Mouse (Mus musculus) hindbrain, embryonic 10.5 days (tissue): ENCODE measurements around the gene Enthd1. TPM values are rescaled to one million over a fixed set of nuclear protein-coding genes. Genes with fewer than 3 reads are reported as not detected.

Source experiments
- DNase-seq: peaks from one replicate; pipeline ENCODE4 v3.0.0-alpha.2; 2017; ENCODE audit warnings: low spot score
- H3K27ac ChIP-seq: fragments of 300-500 bp; sonication (generic); 2 replicates; pipeline ENCODE4 v1.5.1; 2016; ENCODE audit warnings: mild to moderate bottlenecking, moderate library complexity
- H3K27me3 ChIP-seq: fragments of 300-500 bp; sonication (generic); 2 replicates; pipeline ENCODE4 v1.6.1; 2016; ENCODE audit warnings: mild to moderate bottlenecking; ENCODE audit not compliant: poor library complexity, insufficient read depth, severe bottlenecking
- H3K36me3 ChIP-seq: fragments of 300-500 bp; sonication (generic); 2 replicates; pipeline ENCODE4 v1.6.1; 2016; ENCODE audit warnings: mild to moderate bottlenecking, moderate library complexity
- H3K4me1 ChIP-seq: fragments of 300-500 bp; sonication (generic); replicated peaks from 2 replicates; pipeline ENCODE4 v1.6.1; 2016; ENCODE audit warnings: mild to moderate bottlenecking
- H3K4me3 ChIP-seq: fragments of 300-500 bp; sonication (generic); 2 replicates; pipeline ENCODE4 v1.5.1; 2016; ENCODE audit warnings: mild to moderate bottlenecking, moderate library complexity
- H3K9me3 ChIP-seq: fragments of 300-500 bp; sonication (generic); 2 replicates; pipeline ENCODE4 v1.6.1; 2016; ENCODE audit warnings: mild to moderate bottlenecking, moderate library complexity
- WGBS: fragments of 180-500 bp; shearing (Covaris S2); methylation state at CpG from one replicate; pipeline ENCODE4 v1.1.7; 2016; 5-methylcytosine and 5-hydroxymethylcytosine counted together
- polyA plus RNA-seq: library from polyadenylated mRNA; unstranded; fragments of >200 nt; fragmentation: Nextera tagmentation; extraction: Ambion mirVana; gene quantifications from 2 replicates; pipeline ENCODE4 v1.2.1, GENCODE M21; 2016

Gene Enthd1
- not detected in 2 replicates for polyA plus RNA-seq

DNA sequence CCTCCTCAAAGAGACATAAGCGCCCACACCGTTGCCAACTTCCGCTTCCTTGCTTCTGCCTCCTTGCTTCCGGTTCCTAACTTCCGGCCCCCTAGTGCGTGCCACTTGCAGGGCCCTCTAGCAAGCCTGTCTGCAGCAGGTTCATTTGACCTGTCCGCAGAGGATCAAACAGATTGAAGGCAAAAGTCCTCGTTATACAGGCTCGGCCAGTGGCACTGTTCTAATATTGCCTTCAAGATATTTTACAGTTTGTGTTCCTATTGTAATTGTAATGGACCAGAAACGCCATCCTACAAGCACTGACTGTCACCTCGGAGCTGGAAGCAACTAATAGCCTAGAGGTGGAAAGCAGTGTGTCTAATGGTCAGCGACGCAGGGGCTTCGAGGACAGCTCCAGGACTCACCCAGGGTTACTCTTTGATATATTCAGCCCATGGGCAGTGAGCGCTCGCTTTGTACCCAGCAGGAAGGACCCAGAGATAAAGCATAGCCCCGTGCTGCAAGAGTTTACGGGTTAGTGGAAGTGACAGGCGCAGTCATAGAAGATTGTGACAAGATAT is at the start of gene Enthd1:
TSS of gene Enthd1 (minus strand) at position 51 of the 560 bp plus-strand sequence.
- 78% methylated on average over 19 of the region's 19 CpGs for WGBS

DNA sequence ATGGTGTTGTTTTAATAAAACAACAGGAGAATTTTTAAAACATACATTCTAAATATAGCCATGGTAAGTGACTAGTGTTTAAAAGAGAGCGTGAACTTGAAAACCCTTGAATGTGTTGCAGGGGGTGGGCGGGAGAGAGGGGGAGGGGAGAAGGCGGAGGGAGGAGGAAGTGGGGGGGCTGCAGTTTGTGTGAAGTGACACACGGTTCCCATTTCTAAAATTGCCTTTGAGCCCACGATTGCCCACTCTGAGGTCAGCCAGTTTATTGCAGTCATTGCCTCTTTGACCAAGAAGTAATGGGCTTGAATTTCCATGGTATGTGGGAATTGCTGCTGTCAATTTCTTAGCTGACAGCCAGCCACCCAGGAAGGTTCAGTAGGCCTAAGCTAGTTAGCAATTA is 48.9 kb upstream of the Enthd1 start:
- WGBS, result 63% methylated on average over 5 of the region's 5 CpGs
- DNase-seq, result no peak
- H3K9me3 ChIP-seq, result no peaks in the 10 kb centered on the region
- peaks cover 32% of the 10 kb centered on the region for H3K4me1 ChIP-seq
- peaks cover 28% of the 10 kb centered on the region for H3K27me3 ChIP-seq
- no peak overlapping the region for H3K4me3 ChIP-seq
- H3K27ac ChIP-seq, result no peak overlapping the region
- no peaks in the 10 kb centered on the region for H3K36me3 ChIP-seq

More for the DNA sequence above, at the start of gene Enthd1:
- Histone ChIP-seq H3K27ac (no peak within 1 kb of the TSS), H3K9me3 (no peaks in the 10 kb centered on the region), H3K4me1 (0 out of 2 replicates have a peak, but pooled peaks cover under 1% of the 10 kb centered on the region), H3K4me3 (no peak within 1 kb of the TSS), H3K27me3 (no peaks in the 10 kb centered on the region), H3K36me3 (no peaks in the 10 kb centered on the region)
- DNase-seq, result no peak

DNA sequence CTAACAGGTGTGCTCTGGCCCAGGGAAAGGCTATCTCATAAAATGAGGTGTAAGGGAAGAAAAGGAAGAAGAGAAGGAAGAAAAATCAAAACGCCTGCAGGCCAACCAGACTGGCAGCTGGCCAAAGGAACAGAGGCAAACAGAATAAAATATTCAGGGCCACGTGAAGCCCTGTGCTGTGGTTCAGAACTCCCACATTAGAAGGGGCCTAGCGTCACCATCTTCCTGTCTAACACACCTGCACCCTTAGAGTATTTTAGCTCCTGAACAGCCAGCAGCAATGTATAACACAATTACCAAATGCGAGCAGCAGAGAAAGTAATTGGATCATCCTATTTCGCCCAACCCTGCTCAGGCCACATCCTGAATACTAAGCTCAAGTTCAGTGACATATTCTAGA is 46.5 kb upstream of the Enthd1 start:
- Histone ChIP-seq H3K4me1 (peaks cover 32% of the 10 kb centered on the region), H3K36me3 (no peaks in the 10 kb centered on the region), H3K9me3 (no peaks in the 10 kb centered on the region), H3K27ac (no peak overlapping the region), H3K4me3 (no peak overlapping the region), H3K27me3 (peaks cover 13% of the 10 kb centered on the region)
- no peak for DNase-seq
- 86% methylated on average over 5 of the region's 5 CpGs for whole genome bisulfite sequencing

DNA sequence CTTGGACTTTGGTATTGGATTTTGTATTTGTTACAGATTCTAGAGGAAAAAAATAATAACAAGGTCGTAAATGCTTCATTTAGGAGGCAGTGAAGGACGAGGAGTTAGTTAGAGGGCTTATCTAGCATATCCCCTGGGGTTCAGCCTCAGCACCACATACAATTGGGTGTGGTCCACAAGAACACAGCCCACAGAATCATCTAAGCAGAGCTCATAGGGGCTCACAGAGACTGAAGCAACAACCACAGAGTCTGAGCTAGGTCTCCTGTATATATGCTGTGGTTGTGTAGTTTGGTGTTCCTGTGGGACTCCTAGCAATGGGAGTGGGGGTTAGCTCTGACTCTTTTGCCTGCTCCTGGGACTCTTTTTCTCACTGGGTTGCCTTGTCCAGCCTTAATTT is 45.4 kb upstream of the Enthd1 start:
- Histone ChIP-seq H3K27ac (no peak overlapping the region), H3K36me3 (no peaks in the 10 kb centered on the region), H3K4me1 (peaks cover 22% of the 10 kb centered on the region), H3K9me3 (no peaks in the 10 kb centered on the region), H3K4me3 (no peak overlapping the region), H3K27me3 (0 out of 2 replicates have a peak, but pooled peaks cover 4% of the 10 kb centered on the region)
- DNase-seq, result no peak
- 78% methylated on average over 2 of the region's 2 CpGs for WGBS

DNA sequence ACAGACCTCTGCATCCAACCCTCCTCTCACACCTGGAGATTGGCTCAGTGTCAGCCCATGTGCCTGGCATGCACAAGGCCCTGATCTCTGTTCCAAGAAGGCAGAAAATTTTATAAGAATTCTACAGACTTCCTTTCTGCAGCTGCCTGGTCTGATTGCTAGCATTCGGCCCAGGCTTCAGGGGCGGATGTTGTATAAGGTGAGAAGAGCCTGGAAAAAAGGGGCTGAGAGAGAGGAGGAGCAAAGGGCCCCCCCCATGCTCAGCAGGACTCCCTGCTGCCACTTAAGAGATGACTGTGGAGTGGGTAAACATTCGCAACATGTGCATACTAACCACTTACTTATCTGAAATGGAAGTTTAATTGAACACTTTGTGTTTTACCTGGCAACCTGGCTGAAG is 43.0 kb upstream of the Enthd1 start:
- H3K9me3 ChIP-seq, result no peaks in the 10 kb centered on the region
- H3K4me3 ChIP-seq, result no peak overlapping the region
- no peaks in the 10 kb centered on the region for H3K36me3 ChIP-seq
- H3K4me1 ChIP-seq, result no peaks in the 10 kb centered on the region
- 75% methylated on average over 3 of the region's 3 CpGs for WGBS
- H3K27me3 ChIP-seq, result no peaks in the 10 kb centered on the region
- no peak overlapping the region for H3K27ac ChIP-seq
- no peak for DNase-seq

DNA sequence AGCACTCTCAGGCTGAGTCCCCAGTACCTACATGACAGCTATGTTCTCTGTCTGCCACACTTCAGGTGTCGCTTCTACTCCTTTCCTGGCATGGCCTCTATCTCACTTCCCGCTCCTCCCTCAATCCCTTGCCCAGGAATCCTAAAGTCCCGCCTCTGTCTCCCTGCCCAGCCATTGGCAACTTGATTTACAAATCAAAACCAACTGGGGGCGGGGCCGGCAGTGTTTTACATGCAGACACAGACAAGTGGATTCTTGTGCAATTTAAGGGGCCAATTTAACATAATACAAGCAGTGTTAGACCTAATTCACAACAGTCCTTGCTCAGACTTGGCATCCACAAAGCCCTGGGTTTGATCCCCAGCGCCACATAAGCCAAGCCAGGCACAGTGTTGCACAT is 39.1 kb upstream of the Enthd1 start:
- peaks cover 20% of the 10 kb centered on the region for H3K4me1 ChIP-seq
- H3K27ac ChIP-seq, result no peak overlapping the region
- no peaks in the 10 kb centered on the region for H3K27me3 ChIP-seq
- no peaks in the 10 kb centered on the region for H3K9me3 ChIP-seq
- 88% methylated on average over 6 of the region's 6 CpGs for WGBS
- no peak for DNase-seq
- no peak overlapping the region for H3K4me3 ChIP-seq
- H3K36me3 ChIP-seq, result no peaks in the 10 kb centered on the region

DNA sequence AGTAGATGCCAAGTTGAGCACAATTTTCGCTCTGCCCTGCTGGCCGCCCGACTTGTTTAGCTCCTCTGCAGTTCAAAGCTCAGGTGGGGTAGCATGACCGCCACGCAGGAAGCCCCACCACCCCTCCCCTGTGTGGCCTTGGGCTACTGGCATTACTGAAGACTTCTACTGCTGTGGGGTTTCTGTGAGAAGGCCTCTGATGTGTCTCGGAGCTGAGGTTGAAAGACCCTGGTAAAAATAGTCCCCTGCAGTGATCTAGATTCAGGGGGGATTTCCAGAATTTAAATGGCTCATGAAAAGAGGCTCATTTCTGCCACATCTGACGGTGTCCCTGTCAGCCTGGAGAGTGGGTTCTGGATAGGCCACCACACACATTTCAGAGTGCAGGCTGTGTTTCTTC is 37.5 kb upstream of the Enthd1 start:
- DNase-seq, result no peak
- H3K4me1 ChIP-seq, result peaks cover 26% of the 10 kb centered on the region
- H3K27ac ChIP-seq, result no peak overlapping the region
- 57% methylated on average over 7 of the region's 7 CpGs for WGBS
- no peaks in the 10 kb centered on the region for H3K27me3 ChIP-seq
- no peaks in the 10 kb centered on the region for H3K9me3 ChIP-seq
- H3K4me3 ChIP-seq, result no peak overlapping the region
- H3K36me3 ChIP-seq, result no peaks in the 10 kb centered on the region

DNA sequence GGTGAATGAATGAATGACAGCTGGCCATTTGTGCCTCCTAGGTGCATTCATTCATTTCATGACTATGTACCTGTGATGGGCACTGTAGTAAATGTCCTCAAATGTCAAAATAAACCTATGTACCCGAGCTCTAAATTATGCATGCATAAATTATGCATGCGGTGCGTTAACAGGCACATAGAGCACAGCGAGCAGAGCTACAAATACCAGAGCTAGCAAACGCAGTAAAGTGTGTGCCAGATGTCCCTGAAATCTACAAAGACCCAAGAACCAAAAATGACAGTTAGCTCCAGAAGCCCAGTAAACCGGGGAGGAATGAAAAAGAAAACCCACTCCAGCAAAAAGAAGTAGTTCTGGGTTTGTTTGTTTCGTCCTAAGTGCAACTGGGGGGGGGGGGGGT is 36.5 kb upstream of the Enthd1 start:
- H3K9me3 ChIP-seq, result no peaks in the 10 kb centered on the region
- H3K4me1 ChIP-seq, result peaks cover 29% of the 10 kb centered on the region
- H3K27me3 ChIP-seq, result no peaks in the 10 kb centered on the region
- H3K36me3 ChIP-seq, result no peaks in the 10 kb centered on the region
- WGBS, result 62% methylated on average over 7 of the region's 7 CpGs
- DNase-seq, result no peak
- no peak overlapping the region for H3K27ac ChIP-seq
- H3K4me3 ChIP-seq, result no peak overlapping the region

DNA sequence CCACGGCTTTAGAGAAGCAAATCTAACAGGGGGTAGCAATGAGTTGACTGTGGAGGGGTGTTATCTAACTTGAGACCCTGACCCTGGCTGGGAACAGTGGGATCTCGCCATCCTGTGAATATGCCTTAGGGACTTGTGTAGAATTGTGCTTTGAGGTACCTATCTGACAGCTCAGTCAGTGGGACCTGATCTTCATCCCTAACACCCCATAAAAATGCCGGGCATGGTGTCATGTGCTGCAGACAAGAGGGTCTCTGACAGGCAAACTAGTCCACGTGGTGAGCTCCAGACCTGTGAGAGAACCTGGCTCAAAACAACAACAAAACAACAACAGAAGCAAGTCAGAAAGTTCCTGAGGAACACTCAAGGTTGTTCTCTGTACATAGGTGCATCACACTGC is 34.9 kb upstream of the Enthd1 start:
- Histone ChIP-seq H3K9me3 (no peaks in the 10 kb centered on the region), H3K36me3 (no peaks in the 10 kb centered on the region), H3K27ac (no peak overlapping the region), H3K4me1 (peaks cover 37% of the 10 kb centered on the region), H3K4me3 (no peak overlapping the region), H3K27me3 (no peaks in the 10 kb centered on the region)
- DNase-seq, result no peak
- 87% methylated on average over 4 of the region's 4 CpGs for WGBS

DNA sequence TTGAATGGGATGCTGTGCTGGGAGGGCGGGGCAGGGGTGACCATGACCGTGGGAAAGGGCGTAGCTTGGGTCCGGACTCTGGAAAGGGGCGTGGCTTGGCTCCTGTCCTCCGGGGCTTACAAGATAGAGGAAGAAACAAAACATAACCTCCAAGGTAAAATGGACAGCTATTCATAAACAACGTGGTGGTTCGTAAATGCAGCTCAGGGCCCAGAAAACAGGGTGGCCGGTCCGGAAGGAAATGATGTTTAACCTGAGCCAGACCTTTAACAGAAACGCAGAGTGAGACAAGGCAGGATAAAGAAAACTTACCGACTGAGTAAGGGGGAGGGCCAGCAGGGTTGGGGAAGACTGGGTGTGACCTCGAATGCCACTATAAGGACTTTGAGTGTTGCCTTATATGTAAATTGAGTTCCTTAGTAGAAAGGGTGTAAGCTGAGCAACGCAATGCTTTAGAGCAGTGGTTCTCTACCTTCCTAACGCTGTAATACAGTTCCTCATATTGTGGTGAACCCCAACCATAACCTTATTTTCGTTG is 34.3 kb upstream of the Enthd1 start:
- Histone ChIP-seq H3K4me1 (peaks cover 37% of the 10 kb centered on the region), H3K27me3 (no peaks in the 10 kb centered on the region), H3K4me3 (no peak overlapping the region), H3K9me3 (no peaks in the 10 kb centered on the region), H3K36me3 (no peaks in the 10 kb centered on the region), H3K27ac (no peak overlapping the region)
- WGBS, result 54% methylated on average over 16 of the region's 16 CpGs
- DNase-seq, result no peak

DNA sequence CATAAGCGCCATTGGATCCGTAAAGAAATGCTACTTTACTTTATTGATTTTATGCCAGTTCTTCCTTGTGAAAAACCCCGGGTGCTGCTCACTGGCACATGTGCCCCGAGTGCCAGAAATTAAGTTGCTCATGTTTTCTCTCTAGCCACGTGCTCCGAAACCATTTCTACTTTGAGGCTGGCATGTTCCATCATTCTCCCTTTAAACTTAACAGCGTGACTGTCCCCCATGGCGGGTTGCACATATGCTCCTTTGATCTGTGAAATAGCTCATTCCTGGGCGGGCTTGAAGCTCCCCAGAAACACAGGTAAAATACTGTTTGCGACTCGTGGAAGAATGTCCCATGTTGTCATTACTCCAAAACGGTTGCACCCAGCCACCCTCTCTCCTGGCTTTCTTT is 33.8 kb upstream of the Enthd1 start:
- Histone ChIP-seq H3K9me3 (no peaks in the 10 kb centered on the region), H3K36me3 (no peaks in the 10 kb centered on the region), H3K4me1 (peaks cover 37% of the 10 kb centered on the region), H3K27me3 (no peaks in the 10 kb centered on the region), H3K27ac (no peak overlapping the region), H3K4me3 (no peak overlapping the region)
- no peak for DNase-seq
- 77% methylated on average over 12 of the region's 12 CpGs for WGBS

DNA sequence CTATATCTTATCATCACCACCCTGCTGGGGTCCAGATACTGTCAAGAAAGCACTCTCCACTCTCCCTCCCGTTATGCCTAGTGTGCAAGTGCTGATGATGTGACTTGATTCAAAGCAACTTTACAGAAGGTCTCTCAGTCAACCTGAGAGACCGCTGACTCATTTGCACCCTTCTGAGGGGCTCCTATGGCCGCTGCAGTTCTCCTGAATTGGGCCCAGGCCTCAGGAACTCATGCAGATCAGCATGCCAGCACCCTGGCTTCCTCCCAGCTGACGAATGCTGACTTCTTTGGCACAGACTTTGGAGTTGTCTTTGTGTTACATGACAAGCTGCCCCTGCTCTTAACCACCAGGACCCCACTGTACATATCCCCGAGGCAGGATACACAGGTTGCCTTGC is 28.9 kb upstream of the Enthd1 start:
- 72% methylated on average over 5 of the region's 5 CpGs for WGBS
- Histone ChIP-seq H3K4me1 (peaks cover 15% of the 10 kb centered on the region), H3K4me3 (no peak overlapping the region), H3K27ac (no peak overlapping the region), H3K36me3 (no peaks in the 10 kb centered on the region), H3K9me3 (no peaks in the 10 kb centered on the region), H3K27me3 (no peaks in the 10 kb centered on the region)
- no peak for DNase-seq

DNA sequence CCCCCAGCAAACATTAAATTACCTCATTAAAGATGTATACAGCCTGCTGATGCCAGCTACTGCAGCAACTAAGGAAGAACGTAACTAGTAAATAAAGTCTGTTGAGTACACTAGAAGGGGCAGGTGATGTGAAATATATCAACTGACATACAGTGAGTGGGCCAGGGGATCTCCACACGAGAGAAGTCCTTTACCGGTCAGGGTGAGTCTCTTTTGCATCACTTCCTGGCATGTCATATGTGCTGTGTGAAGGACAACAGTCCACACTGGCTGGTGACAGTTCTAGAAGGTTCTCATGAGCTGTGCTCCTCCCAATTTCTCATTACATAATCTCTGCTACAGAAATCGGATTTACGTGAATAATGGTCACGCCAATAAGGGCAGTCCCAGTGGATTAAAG is 27.8 kb upstream of the Enthd1 start:
- Histone ChIP-seq H3K4me3 (no peak overlapping the region), H3K9me3 (no peaks in the 10 kb centered on the region), H3K27ac (no peak overlapping the region), H3K4me1 (peaks cover 11% of the 10 kb centered on the region; the same call in 1 of the 2 replicates), H3K36me3 (no peaks in the 10 kb centered on the region), H3K27me3 (no peaks in the 10 kb centered on the region)
- 91% methylated on average over 6 of the region's 6 CpGs for WGBS
- no peak for DNase-seq

DNA sequence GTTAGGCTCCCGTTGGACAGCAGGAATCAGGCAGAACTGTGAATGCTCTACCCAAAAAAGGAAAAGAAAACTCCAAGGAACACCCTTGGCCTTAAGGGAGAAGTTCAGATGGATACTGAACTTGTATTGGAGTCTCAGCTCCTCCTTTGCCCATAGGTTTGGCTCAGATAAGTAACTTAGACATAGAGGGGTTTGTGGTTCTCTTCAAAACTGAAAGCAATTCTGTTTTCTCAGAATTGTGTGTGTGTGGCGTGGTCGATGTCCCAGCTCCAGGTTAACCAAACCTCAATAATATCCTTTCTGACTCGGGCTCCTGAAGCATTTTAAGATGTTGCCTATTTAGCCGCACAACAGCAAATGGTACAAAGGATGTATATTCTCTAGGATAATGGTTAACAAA is 25.7 kb upstream of the Enthd1 start:
- H3K27ac ChIP-seq, result no peak overlapping the region
- no peaks in the 10 kb centered on the region for H3K36me3 ChIP-seq
- H3K9me3 ChIP-seq, result no peaks in the 10 kb centered on the region
- WGBS, result 88% methylated on average over 5 of the region's 5 CpGs
- peaks cover 12% of the 10 kb centered on the region for H3K4me1 ChIP-seq
- no peak overlapping the region for H3K4me3 ChIP-seq
- H3K27me3 ChIP-seq, result no peaks in the 10 kb centered on the region
- DNase-seq, result no peak
